Mouse (Mus musculus): ENCODE measurements around the gene Pcp4.

The Pcp4 gene

GRCm38 (mm10) chr16:96467445-96467844, at the start of gene Pcp4:
Pcp4 (plus strand) TSS chr16:96467606.
- no peaks in the 10 kb centered on the region for H3K9me3 ChIP-seq (ENCODE audit: low read length)
- 0 out of 2 replicates have a peak, but pooled peaks cover 2% of the 10 kb centered on the region for H3K4me1 ChIP-seq (replicated peaks; ENCODE audit: low read depth, low read length)
- H3K27me3 ChIP-seq (ENCODE audit: insufficient read depth, low read length): peaks cover 2% of the 10 kb centered on the region; the same call in 1 of the 2 replicates
- no peaks in the 10 kb centered on the region for H3K36me3 ChIP-seq (ENCODE audit: insufficient read depth, low read length)
- H3K4me3 ChIP-seq (replicated peaks; ENCODE audit: low read length): no peak within 1 kb of the TSS
- TF ChIP-seq POU5F1 (IDR thresholded peaks at IDR 0.05; ENCODE audit: borderline replicate concordance, low read length) (no peak), CTCF (conservative IDR thresholded peaks at IDR 0.05; ENCODE audit: low read length) (peak; percentile 100), NANOG (IDR thresholded peaks at IDR 0.05; ENCODE audit: borderline replicate concordance, low read length) (no peak)

GRCm38 (mm10) chr16:96425044-96425443, 42.4 kb upstream of the Pcp4 start:
- Histone ChIP-seq H3K27me3 (ENCODE audit: insufficient read depth, low read length) (no peaks in the 10 kb centered on the region), H3K4me3 (replicated peaks; ENCODE audit: low read length) (no peak overlapping the region), H3K4me1 (replicated peaks; ENCODE audit: low read depth, low read length) (no peaks in the 10 kb centered on the region), H3K9me3 (ENCODE audit: low read length) (peaks cover 11% of the 10 kb centered on the region), H3K36me3 (ENCODE audit: insufficient read depth, low read length) (no peaks in the 10 kb centered on the region)
- TF ChIP-seq CTCF (conservative IDR thresholded peaks at IDR 0.05; ENCODE audit: low read length): no peak
- no peak for TF ChIP-seq NANOG (IDR thresholded peaks at IDR 0.05; ENCODE audit: borderline replicate concordance, low read length)

- Histone ChIP-seq H3K27me3 (ENCODE audit: insufficient read depth, low read length) (no peaks in the 10 kb centered on the region), H3K4me3 (replicated peaks; ENCODE audit: low read length) (no peak overlapping the region), H3K4me1 (replicated peaks; ENCODE audit: low read depth, low read length) (no peaks in the 10 kb centered on the region), H3K9me3 (ENCODE audit: low read length) (peaks cover 11% of the 10 kb centered on the region), H3K36me3 (ENCODE audit: insufficient read depth, low read length) (no peaks in the 10 kb centered on the region)
- no peak for TF ChIP-seq CTCF (conservative IDR thresholded peaks at IDR 0.05; ENCODE audit: low read length)
- no peak for TF ChIP-seq POU5F1 (IDR thresholded peaks at IDR 0.05; ENCODE audit: borderline replicate concordance, low read length)
- no peak for TF ChIP-seq NANOG (IDR thresholded peaks at IDR 0.05; ENCODE audit: borderline replicate concordance, low read length)
Observed at GRCm38 (mm10) chr16:96426671-96427070, 40.7 kb upstream of the Pcp4 start.

GRCm38 (mm10) chr16:96429046-96429445, 38.4 kb upstream of the Pcp4 start:
- Histone ChIP-seq H3K4me1 (replicated peaks; ENCODE audit: low read depth, low read length) (no peaks in the 10 kb centered on the region), H3K36me3 (ENCODE audit: insufficient read depth, low read length) (no peaks in the 10 kb centered on the region), H3K27me3 (ENCODE audit: insufficient read depth, low read length) (no peaks in the 10 kb centered on the region), H3K4me3 (replicated peaks; ENCODE audit: low read length) (no peak overlapping the region), H3K9me3 (ENCODE audit: low read length) (no peaks in the 10 kb centered on the region)
- TF ChIP-seq NANOG (IDR thresholded peaks at IDR 0.05; ENCODE audit: borderline replicate concordance, low read length): no peak
- TF ChIP-seq CTCF (conservative IDR thresholded peaks at IDR 0.05; ENCODE audit: low read length): no peak
- no peak for TF ChIP-seq POU5F1 (IDR thresholded peaks at IDR 0.05; ENCODE audit: borderline replicate concordance, low read length)

GRCm38 (mm10) chr16:96433266-96433665, 34.1 kb upstream of the Pcp4 start:
- H3K36me3 ChIP-seq (ENCODE audit: insufficient read depth, low read length): no peaks in the 10 kb centered on the region
- no peaks in the 10 kb centered on the region for H3K4me1 ChIP-seq (replicated peaks; ENCODE audit: low read depth, low read length)
- TF ChIP-seq CTCF (conservative IDR thresholded peaks at IDR 0.05; ENCODE audit: low read length) (no peak), POU5F1 (IDR thresholded peaks at IDR 0.05; ENCODE audit: borderline replicate concordance, low read length) (no peak), NANOG (IDR thresholded peaks at IDR 0.05; ENCODE audit: borderline replicate concordance, low read length) (no peak)
- H3K9me3 ChIP-seq (ENCODE audit: low read length): peaks cover 6% of the 10 kb centered on the region; the same call in 1 of the 2 replicates
- H3K27me3 ChIP-seq (ENCODE audit: insufficient read depth, low read length): no peaks in the 10 kb centered on the region
- no peak overlapping the region for H3K4me3 ChIP-seq (replicated peaks; ENCODE audit: low read length)

GRCm38 (mm10) chr16:96434024-96434785, 33.2 kb upstream of the Pcp4 start:
- Histone ChIP-seq H3K4me3 (replicated peaks; ENCODE audit: low read length) (no peak overlapping the region), H3K27me3 (ENCODE audit: insufficient read depth, low read length) (no peaks in the 10 kb centered on the region), H3K4me1 (replicated peaks; ENCODE audit: low read depth, low read length) (no peaks in the 10 kb centered on the region), H3K36me3 (ENCODE audit: insufficient read depth, low read length) (no peaks in the 10 kb centered on the region), H3K9me3 (ENCODE audit: low read length) (peaks cover 11% of the 10 kb centered on the region)
- TF ChIP-seq POU5F1 (IDR thresholded peaks at IDR 0.05; ENCODE audit: borderline replicate concordance, low read length) (no peak), NANOG (IDR thresholded peaks at IDR 0.05; ENCODE audit: borderline replicate concordance, low read length) (no peak), CTCF (conservative IDR thresholded peaks at IDR 0.05; ENCODE audit: low read length) (no peak)

GRCm38 (mm10) chr16:96438946-96439345, 28.5 kb upstream of the Pcp4 start:
- Histone ChIP-seq H3K36me3 (ENCODE audit: insufficient read depth, low read length) (no peaks in the 10 kb centered on the region), H3K4me3 (replicated peaks; ENCODE audit: low read length) (no peak overlapping the region), H3K4me1 (replicated peaks; ENCODE audit: low read depth, low read length) (no peaks in the 10 kb centered on the region), H3K27me3 (ENCODE audit: insufficient read depth, low read length) (no peaks in the 10 kb centered on the region), H3K9me3 (ENCODE audit: low read length) (peaks cover 11% of the 10 kb centered on the region)
- TF ChIP-seq NANOG (IDR thresholded peaks at IDR 0.05; ENCODE audit: borderline replicate concordance, low read length) (no peak), CTCF (conservative IDR thresholded peaks at IDR 0.05; ENCODE audit: low read length) (no peak), POU5F1 (IDR thresholded peaks at IDR 0.05; ENCODE audit: borderline replicate concordance, low read length) (no peak)

GRCm38 (mm10) chr16:96439682-96440081, 27.7 kb upstream of the Pcp4 start:
- no peaks in the 10 kb centered on the region for H3K4me1 ChIP-seq (replicated peaks; ENCODE audit: low read depth, low read length)
- H3K9me3 ChIP-seq (ENCODE audit: low read length): peaks cover 11% of the 10 kb centered on the region
- no peak for TF ChIP-seq NANOG (IDR thresholded peaks at IDR 0.05; ENCODE audit: borderline replicate concordance, low read length)
- TF ChIP-seq CTCF (conservative IDR thresholded peaks at IDR 0.05; ENCODE audit: low read length): no peak
- TF ChIP-seq POU5F1 (IDR thresholded peaks at IDR 0.05; ENCODE audit: borderline replicate concordance, low read length): no peak
- no peak overlapping the region for H3K4me3 ChIP-seq (replicated peaks; ENCODE audit: low read length)
- no peaks in the 10 kb centered on the region for H3K36me3 ChIP-seq (ENCODE audit: insufficient read depth, low read length)
- no peaks in the 10 kb centered on the region for H3K27me3 ChIP-seq (ENCODE audit: insufficient read depth, low read length)
